Mouse (Mus musculus) olfactory bulb, adult 2 months (tissue): ENCODE measurements around the gene Os9.

Experiments
- CTCF ChIP-seq: fragments of 200-500 bp; IDR thresholded peaks from 2 replicates; pipeline ENCODE4 v1.5.1; 2012; ENCODE audit warnings: low read depth, mild to moderate bottlenecking, low read length, moderate library complexity; ENCODE audit not compliant: insufficient read depth
- POLR2A ChIP-seq: fragments of 200-500 bp; IDR thresholded peaks from 2 replicates; pipeline ENCODE4 v1.6.1; 2012; ENCODE audit warnings: mild to moderate bottlenecking, low read depth, low read length, moderate library complexity; ENCODE audit not compliant: insufficient read depth

DNA sequence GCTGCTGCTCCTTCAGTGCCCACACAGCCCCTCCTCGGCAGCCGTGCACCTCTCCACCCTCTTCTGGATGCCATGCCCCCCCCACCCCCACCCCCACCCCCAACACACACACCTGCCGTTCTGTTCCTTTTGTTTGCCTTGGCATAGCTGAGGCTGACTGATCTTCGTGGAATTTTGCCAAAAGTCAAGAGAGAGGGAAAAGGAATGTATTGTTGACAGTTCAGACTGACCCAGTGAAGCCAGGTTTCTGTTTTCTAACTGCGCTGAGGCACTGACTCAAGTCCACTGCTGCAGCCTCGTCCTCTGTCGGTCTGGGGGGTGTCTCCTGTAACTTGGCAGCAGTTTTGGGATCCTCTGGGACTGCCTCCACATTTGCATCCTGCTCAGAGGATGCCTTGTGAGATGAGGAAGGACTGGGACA is 26.5 kb downstream of the Os9 start:
- TF ChIP-seq CTCF: no peak
- TF ChIP-seq POLR2A: no peak
